Mouse (Mus musculus): ENCODE measurements around the gene Gsk3a. TPM values are rescaled to one million over a fixed set of nuclear protein-coding genes. Genes with fewer than 3 reads are reported as not detected.

Gsk3a gene
- 10 to 100 TPM; 67.5 to 69.2 TPM for total RNA-seq (2021)

DNA sequence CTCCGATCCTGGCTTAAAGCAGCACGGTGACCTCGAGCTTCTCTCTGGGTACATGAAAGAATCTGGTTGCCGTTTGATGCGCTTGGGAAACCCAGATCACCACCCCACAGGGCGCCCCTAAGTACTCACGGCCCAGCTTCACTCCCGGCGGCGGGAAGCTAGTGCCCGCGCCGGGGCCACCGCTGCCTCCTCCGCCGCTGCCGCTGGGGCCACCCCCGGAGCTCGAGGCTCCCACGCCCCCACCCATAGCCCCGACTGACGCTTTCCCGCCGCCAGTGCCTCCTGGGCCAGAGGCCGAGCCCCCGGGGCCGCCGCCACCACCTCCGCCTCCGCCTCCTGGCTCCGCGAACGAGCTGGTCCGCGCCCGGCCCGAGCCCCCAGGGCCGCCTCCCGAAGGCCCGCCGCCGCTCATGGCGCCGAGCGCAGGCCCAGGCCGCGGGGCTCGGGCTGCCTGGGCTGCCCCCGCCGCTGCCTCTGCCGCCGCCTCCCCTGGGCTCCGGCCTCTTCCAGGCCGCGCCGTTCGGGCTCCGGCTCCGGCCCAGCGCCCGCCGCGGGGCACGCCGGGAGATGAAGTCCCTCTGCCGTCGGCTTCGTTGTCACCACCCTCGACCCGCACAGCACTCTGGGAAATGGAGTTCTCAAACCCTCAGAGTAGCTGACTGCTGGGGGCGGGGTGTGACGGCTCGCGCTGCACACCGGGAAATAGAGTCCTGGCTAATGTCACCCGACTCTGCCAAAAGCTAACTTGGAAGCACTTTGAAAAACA, at the start of gene Gsk3a:
Gene Gsk3a (minus strand): TSS at position 603 of the 766 bp plus-strand sequence.
- intact Hi-C loops (cut with DNase I), result loop anchor here (2.0 to 10.0 kb wide), 2 partner anchors 15 to 353 kb away; partner anchors contain the start of gene Rps19
- DNase-seq, result peak in 1 of 2 experiments; percentile 96

DNA sequence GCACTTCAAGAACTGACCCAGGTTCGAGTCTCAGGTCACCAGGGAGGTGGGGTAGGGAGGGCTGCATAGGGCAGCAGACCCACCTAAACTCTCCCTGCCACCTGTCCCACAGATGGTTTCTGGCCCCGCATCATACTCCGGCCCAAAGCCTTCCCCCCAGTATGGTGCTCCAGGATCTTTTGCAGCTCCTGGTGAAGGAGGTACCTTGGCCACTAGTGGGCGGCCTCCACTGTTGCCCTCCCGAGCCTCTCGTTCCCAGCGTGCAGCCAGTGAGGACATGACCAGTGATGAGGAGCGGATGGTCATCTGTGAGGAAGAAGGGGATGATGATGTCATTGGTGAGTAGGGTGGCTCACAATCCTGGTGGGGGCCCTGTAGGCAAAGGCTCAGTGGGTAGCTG, 49.3 kb upstream of the Gsk3a start:
- intact Hi-C loops (cut with DNase I), result no loop called here
- no peak for DNase-seq

GRCm38 (mm10) chr7:25285511-25286238, 48.0 kb upstream of the Gsk3a start:
- intact Hi-C loops (cut with DNase I), result no loop called here
- no peak for DNase-seq

GRCm38 (mm10) chr7:25284766-25285165, 47.1 kb upstream of the Gsk3a start:
- no peak for DNase-seq

DNA sequence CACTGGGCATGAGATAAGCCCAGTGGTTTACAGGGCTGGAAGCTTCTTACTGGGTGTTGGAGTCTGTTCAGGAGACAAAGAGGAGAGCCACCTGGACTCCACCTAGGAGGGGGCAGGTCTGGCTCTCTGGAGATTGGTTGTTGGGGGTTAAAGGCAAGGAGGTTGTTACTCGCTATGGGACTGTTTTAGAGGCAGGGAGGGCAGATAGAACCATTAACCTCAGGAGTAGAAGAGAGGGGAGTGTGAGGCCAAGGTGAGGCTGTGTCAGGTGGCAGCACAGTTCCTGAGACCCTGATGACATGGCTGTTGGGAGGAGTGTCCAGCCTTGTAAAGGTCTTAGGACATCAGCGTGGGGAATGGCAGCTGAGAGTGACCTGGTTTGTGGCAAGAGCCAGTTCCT, 46.5 kb upstream of the Gsk3a start:
- intact Hi-C loops (cut with DNase I), result no loop called here
- no peak for DNase-seq

More at GRCm38 (mm10) chr7:25284766-25285165, 47.1 kb upstream of the Gsk3a start:
- intact Hi-C loops (cut with DNase I), result no loop called here

DNA sequence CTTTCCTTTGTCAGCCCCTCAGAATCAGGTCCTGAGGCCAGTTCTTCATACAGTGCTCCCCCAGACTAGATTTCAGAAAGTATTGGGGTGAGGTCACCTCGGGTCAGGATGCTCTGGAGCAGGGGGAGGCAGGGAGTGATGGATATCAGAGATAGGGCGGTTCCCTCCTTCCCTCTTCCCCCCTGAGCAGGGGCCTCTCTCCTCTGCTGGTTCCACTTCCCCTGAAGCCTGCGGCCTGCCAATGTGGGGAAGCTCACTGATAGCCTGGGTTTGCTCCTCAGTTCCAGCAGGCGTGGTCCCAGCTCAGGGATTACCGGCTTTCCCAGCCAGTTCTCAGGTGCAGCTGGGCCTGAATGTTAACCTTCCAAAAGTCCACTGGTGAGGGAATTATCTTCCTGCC, 46.0 kb upstream of the Gsk3a start:
- intact Hi-C loops (cut with DNase I), result loop anchor here (2.0 kb wide), 1 partner anchor 33 kb away; the partner anchor contains the start of gene Megf8
- DNase-seq, result peak in 1 of 2 experiments; percentile 32

DNA sequence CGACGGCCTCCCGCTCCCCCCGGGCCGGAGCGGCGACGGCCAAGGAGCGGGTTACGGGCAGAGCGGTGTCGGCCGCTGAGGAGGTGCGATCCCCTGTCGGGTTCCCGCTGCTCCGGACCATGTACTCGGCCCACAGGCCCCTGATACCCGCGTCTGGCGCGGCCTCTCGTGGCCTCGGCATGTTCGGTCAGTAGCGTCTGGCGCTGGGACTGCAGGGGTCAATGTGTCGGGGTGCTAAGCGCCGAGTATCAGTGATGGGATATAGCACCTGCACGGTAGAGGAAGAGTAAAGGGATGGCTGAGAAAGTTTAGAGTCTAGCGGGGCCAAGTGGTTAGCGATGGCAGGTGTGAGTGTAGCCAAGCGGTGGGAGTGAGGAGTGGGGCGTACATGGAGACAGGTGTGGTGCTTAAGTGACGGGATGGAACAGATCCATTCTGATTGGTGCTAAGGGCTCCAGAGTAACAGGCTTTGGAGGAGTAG, 45.1 kb upstream of the Gsk3a start:
- intact Hi-C loops (cut with DNase I), result loop anchor here (2.0 kb wide), 1 partner anchor 34 kb away; the partner anchor contains the start of gene Megf8
- DNase-seq, result peak; percentile 44 to 68

DNA sequence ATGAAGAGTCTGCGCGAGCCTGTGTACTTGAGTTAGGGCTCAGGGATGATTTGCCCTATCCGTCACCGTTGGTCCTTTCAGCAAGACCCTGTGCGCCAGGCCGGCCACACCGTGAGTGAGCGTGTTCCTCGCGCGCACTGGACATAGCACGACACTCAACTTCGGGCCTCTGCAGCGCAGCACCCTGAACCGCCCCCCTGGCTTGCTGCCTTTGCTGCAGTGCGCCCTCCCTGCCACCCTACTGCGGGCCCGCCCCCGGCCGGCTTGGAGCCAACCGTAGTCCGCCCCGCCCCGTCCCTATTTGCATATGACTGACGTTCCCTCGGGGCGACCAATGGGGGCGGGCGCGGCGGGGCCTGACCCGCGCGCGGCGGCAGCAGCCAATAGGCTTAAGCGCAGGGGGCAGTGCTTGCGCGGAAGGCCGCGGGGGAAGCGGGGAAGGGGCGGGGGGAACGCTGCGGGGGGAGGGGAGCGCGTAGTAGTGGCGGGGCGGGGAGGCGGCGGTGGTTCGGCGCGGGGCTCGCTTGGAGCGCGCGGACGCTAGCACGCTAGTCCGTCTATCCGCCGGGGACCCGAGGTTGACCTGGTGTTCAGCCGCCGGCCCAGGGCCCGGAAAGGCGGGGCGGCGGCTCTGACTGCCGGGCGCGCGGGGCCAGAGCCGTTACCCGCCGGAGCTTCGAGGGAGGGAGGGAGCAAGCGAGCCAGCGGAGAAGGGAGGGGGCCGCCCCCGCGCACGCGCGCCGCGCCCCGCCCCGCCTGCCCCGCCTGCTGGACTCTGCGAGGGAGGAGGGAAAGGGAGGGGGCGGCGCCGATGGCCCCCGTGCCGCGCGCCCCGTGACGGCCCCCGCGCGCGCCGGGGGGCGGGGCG, 44.3 kb upstream of the Gsk3a start:
- intact Hi-C loops (cut with DNase I), result loop anchor here (2.0 kb wide), 2 partner anchors 35 to 107 kb away; partner anchors contain the start of gene Megf8
- DNase-seq, result peak; percentile 96 to 97

DNA sequence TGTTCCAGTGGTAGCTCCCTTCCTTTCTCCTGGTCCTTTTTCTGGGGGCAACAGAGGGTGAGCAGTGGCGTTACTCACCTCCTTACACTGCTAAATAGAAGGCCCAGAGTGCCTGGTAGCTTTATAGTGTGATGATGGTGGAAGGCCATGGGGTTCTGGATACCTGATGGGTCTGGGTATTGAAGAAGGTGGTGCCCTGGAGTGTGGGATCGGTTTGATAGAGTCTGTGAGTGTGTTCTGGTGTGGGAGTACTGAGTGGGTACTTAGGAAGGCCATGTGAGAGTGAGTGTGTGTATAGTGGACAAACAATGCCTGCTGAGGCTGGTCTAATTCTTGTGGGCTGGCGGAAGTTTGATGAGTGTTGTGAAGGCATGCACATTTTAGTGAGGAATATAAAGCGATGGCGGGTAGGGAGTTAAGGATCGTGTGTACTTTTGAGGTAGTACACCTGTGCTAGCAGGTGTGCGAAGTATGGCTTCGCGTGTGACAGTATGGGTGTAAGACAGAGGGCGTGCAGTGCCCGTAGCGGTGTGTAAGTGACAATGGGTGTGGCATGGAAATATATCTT, 43.6 kb upstream of the Gsk3a start:
- DNase-seq, result no peak
- intact Hi-C loops (cut with DNase I), result loop anchor here (2.0 kb wide), 1 partner anchor 108 kb away; no protein-coding TSS in a partner anchor

DNA sequence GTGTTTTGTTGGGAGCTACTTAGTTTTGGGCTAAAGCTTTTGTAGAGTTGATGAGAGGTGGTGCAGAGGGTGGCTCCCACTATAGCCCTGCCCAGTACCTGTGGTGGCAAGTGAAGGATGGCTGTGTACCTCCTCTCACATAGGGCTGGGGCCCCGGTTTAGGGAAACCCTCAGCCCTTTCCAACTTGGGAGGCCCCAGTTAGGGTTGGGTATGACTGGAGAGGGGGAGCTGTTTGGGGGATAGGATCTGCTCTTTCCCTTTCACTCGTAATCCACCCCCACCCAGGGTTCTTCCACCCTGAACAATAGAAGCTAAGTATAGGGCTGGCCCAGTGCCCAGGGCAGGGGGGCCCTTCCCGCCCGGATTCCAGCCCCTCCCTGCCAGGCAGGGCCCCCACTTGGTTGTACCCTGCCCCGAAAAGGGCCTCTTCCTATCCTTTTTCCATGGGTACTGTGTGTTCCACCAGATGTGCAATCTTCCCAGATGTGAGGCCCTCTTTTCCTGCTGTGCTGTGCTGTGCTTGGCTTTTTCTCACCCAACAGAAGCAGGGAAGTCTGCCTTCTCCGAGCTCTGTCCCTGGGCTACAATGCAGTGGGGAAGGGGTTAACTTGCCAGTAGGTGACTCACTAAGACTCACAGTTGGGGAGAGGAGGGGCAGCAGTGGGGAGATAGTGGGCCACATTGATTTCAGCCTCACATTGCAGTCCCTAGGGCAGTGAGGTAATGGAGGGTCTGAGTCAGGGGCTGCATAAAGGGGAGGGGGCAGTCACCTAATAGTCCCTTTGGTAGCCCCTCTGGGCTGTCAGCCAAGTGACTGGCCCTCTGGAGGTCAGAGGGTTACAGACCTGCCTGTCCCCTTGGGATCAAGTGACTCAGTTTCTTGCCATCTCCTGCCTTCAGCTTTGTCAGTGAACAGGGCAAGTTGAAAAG, 42.5 kb upstream of the Gsk3a start:
- DNase-seq, result peak; percentile 69 to 76
- intact Hi-C loops (cut with DNase I), result loop anchor here (2.0 kb wide), 1 partner anchor 109 kb away; no protein-coding TSS in a partner anchor

GRCm38 (mm10) chr7:25279076-25279860, 41.6 kb upstream of the Gsk3a start:
- intact Hi-C loops (cut with DNase I), result no loop called here
- peak; percentile 93 to 94 for DNase-seq

DNA sequence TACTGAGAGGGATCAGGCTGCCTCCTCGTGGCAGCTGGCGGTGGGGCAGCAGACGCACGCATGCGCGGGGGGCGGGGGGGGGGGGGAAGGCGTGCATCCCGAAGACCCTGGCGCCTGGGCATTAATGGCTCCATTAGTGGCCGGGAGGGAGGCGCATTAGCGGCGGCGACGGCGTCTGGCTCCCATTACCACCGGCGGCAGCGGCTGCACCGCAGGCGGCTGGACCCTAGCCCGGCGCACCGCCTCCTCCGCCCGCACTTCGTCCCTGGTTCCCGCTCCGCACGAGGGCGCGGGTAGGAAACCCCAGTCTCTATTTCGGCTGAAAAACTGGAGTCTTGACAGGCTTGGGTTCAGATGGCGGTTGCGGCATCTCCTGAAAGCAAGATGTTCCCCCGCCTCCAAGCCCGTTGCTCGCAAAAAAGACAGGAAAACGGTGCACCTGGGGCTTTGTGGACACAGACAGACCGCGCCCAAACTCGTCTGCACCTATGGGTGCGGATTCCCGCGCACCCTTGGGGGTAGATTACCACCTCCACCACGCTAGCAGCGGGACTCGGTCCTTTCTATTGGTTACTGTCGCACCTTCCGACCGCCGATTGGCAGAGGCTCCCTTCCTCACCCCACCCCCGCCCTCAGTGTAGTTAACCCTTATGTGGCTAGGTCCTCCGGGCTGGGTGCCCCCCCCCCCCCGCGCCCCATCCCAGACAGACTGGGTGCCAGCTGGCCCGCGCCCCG, 40.9 kb upstream of the Gsk3a start:
- intact Hi-C loops (cut with DNase I), result loop anchor here (1.0 kb wide), 2 partner anchors 27 to 37 kb away; no protein-coding TSS in a partner anchor
- peak; percentile 75 to 87 for DNase-seq

GRCm38 (mm10) chr7:25277998-25278340, 40.3 kb upstream of the Gsk3a start:
- DNase-seq, result no peak
- intact Hi-C loops (cut with DNase I), result loop anchor here (1.0 kb wide), 2 partner anchors 27 to 37 kb away; no protein-coding TSS in a partner anchor

- intact Hi-C loops (cut with DNase I), result no loop called here
- DNase-seq, result peak in 1 of 2 experiments; percentile 3
Measured at GRCm38 (mm10) chr7:25277405-25277804, 39.8 kb upstream of the Gsk3a start.

DNA sequence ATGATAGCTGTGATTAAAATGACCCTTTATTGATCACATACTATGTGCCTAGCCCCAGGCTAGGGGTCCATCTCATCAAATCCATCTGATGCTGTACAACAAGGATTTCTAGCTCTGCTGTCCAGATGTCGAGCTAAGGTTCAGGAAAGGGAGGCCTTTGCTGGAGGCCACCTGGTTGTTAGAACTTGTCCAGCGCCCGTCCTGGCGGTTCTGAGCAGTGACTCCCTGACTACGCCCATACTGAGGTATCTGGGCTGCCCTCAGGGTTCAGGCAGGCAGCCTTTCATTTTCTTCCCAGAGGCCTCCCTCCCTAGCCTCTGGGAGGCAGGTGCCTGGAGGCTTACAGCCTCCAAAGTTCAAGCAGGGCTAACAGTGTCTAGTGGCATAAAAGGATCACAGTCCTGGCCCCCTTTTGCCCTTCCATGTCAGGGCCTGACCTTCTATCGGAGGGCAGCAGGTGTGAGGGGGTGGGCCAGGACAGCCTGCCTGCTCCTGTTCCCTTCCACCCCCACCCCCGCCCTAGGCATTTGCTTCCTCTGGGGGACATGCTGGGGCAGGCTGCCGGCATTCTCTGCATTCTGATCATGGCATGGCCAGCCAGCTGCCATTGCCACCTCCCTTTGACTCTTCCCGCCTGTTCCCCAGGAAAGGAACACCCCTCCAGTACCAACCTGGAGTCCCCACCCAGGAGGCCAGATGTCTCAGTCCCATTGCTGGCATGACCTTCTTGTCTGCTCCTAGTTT, 38.1 kb upstream of the Gsk3a start:
- peak in 1 of 2 experiments; percentile 2 for DNase-seq
- intact Hi-C loops (cut with DNase I), result no loop called here

DNA sequence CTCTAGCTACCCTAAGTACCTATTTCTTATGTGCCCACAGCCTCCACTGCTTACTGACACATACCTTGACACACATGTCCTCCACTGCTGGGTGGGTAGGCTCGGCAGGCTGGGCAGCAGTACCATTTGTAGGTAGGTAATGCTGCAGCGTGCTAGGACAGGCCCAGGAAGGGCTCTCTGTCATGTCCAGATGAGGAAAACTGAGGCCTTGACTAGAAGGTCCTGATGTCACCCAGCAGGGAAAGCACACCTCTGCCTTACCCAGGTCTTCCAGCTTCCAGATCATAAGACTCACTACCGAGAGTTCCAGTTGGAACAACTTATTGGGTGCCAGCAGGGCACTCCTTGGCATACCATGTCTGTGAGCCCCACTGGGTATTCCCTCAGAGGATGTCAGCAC, 37.3 kb upstream of the Gsk3a start:
- DNase-seq, result no peak
- intact Hi-C loops (cut with DNase I), result no loop called here

DNA sequence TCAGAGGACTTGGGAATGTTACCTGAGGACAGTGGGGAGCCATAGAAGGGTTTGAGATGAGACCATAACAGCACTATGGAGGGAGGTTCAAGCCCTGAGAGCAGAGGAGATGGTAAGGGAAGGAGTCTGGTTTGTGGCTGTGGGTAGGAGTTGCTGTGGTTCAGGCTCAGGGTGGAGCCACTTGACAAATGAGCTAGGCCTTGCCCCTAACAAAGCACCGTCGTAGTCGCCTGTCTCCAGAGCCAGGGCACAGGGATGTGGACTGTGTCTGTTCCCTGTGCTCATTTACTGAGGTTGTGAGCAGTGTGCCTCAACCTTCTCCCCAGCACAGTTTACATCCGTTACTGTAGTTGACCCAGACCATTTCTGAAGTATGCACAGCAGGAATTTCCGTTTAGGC, 36.9 kb upstream of the Gsk3a start:
- no peak for DNase-seq
- intact Hi-C loops (cut with DNase I), result no loop called here
